Mouse (Mus musculus): ENCODE results near the gene Rngtt. TPM values are rescaled to one million over a fixed set of nuclear protein-coding genes. Genes with fewer than 3 reads are reported as not detected.

Rngtt gene
- total RNA-seq, 1 experiment: 23.5 TPM

DNA sequence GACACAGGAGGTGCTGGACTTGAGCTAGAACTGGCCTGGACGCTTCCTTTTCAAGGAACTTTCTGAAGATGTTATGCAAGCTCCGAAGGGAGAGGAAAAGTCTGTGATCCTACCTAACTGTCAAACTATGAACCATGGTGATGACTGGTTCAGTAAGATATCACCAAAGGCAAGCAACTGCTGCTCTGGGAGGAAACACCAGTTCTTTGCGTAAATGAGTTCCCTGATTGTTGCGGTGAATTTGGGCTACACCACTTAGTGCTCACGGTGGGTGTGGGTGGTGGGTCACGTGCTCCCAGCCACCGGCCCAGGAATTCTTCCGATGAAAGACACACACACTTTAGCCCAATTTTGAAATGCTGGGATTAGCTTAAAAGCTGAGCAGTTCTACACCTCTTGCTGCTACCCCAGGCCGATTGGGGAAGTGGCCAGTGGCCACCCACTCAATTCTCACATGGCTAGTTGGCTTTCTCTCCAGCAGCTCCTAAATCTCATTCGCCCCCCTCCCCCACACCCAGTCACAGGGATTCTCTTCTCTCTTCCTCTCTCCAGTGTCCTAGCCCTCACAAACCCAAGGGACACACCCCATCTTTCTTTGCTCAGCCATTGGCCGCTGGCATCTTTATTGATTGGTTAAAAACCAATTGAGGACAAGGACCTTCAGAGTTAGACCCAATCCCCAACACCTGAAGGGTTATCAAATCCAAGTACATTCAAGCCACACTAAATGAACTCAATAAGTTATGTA is 45.0 kb upstream of the Rngtt start:
- peak; percentile 77 for DNase-seq (ENCODE audit: low read depth, low spot score)
- H3K27ac ChIP-seq (ENCODE audit: insufficient read depth, low read depth, low read length, poor library complexity, severe bottlenecking): 0 out of 2 replicates have a peak overlapping the region, but pooled peaks have one; percentile 37
- TF ChIP-seq ZC3H11A (IDR thresholded peaks at IDR 0.05; ENCODE audit: borderline replicate concordance, low read depth, low read length): no peak
- peak; percentile 72; the same call in 1 of the 2 replicates for TF ChIP-seq CHD2 (IDR thresholded peaks at IDR 0.05; ENCODE audit: low read depth, low read length)
- TF ChIP-seq HCFC1 (IDR thresholded peaks at IDR 0.05; ENCODE audit: borderline replicate concordance, insufficient read depth, low read length): no peak
- H3K9ac ChIP-seq (ENCODE audit: insufficient read depth, low read depth, low read length, poor library complexity, severe bottlenecking): peak overlapping the region; percentile 63; the same call in 1 of the 2 replicates
- H3K9me3 ChIP-seq (ENCODE audit: control insufficient read depth, insufficient read depth, low read depth, low read length): no peaks in the 10 kb centered on the region
- no peaks in the 10 kb centered on the region for H3K36me3 ChIP-seq (ENCODE audit: control insufficient read depth, insufficient read depth, low read length, poor library complexity, severe bottlenecking)
- in situ Hi-C loops (cut with MboI; ENCODE audit: low sequenced_read_pairs in 2 of 2, unreplicated experiment in 2 of 2): no loop called here
- H3K4me3 ChIP-seq (ENCODE audit: insufficient read depth in 1 of 2, low read depth in 1 of 2, low read length in 2 of 2, poor library complexity in 1 of 2, severe bottlenecking in 1 of 2): peak overlapping the region; percentile 22 to 35; a peak in 2 of 4 replicates
- peaks cover 0 to 7% of the 10 kb centered on the region in 2 experiments; a peak in 2 of 4 replicates for H3K4me1 ChIP-seq (ENCODE audit: control insufficient read depth in 2 of 2, insufficient read depth in 2 of 2, low read length in 2 of 2, poor library complexity in 1 of 2)

DNA sequence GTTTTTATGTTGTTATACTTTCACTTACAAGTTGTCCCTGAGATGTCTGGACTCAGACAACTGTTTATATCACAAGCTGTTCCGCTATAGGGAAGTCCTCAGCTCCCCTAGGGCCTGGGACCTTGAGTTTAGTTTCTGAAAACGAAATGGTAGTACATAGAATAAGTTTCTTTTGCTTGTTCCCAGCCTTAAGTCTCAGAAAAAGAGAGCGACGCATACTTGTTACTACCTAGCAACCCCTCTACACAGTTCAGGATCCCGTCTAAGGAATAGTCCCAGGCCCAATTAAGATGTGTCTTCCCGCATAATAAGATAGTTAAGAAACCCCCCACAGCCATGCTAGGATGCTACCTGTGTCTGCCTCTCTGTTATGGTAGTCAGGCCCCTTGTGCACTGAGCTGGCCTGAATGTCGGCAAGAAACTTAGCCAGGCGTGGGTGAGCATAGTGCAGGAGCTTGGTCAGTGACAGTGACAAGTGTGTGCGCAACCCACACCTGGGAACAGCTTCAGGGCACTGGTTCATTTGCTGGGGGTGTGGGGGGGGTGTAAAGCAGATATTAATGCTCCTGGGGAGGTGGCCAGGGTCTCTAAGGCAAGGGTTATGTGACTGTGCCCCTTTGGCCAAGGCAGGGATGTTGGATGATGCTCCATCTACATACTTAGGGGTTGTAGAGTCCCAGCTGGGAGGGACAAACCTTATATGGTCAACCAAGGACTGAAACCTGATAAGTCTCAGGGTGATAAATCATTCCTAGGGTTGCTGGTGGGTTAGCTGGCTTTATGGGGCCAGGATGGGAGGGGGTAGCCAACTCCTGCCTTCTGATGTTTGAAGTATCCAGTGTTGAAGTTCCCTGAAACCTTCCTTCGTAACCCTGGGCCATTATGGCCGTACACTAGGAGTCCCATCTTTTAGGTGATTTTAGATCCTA is 39.5 kb upstream of the Rngtt start:
- Histone ChIP-seq H3K4me3 (ENCODE audit: insufficient read depth in 1 of 2, low read depth in 1 of 2, low read length in 2 of 2, poor library complexity in 1 of 2, severe bottlenecking in 1 of 2) (no peak overlapping the region), H3K9ac (ENCODE audit: insufficient read depth, low read depth, low read length, poor library complexity, severe bottlenecking) (no peak overlapping the region), H3K27ac (ENCODE audit: insufficient read depth, low read depth, low read length, poor library complexity, severe bottlenecking) (peak overlapping the region; percentile 81), H3K4me1 (ENCODE audit: control insufficient read depth in 2 of 2, insufficient read depth in 2 of 2, low read length in 2 of 2, poor library complexity in 1 of 2) (peaks cover 0 to 6% of the 10 kb centered on the region in 2 experiments; a peak in 1 of 4 replicates), H3K9me3 (ENCODE audit: control insufficient read depth, insufficient read depth, low read depth, low read length) (no peaks in the 10 kb centered on the region), H3K36me3 (ENCODE audit: control insufficient read depth, insufficient read depth, low read length, poor library complexity, severe bottlenecking) (no peaks in the 10 kb centered on the region)
- in situ Hi-C loops (cut with MboI; ENCODE audit: low sequenced_read_pairs in 2 of 2, unreplicated experiment in 2 of 2): no loop called here
- no peak for DNase-seq (ENCODE audit: low read depth, low spot score)
- TF ChIP-seq HCFC1 (IDR thresholded peaks at IDR 0.05; ENCODE audit: borderline replicate concordance, insufficient read depth, low read length): no peak

DNA sequence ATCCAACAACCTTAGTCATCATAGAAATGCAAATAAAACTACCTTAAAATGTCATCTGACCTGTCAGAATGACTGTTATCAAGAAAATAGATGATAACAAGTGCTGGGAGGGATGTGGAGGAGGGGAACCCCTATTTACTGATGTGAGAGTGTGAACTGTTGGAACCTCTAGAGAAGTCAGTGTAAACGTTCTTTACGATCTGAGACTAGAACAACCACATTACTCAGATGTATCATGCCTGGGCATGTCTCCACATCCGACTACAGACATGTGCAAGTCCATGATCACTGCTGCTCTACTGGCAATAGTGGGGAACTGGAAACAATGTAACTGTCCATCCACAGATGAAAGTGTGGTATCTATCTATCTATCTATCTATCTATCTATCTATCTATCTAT is 36.7 kb upstream of the Rngtt start:
- in situ Hi-C loops (cut with MboI; ENCODE audit: low sequenced_read_pairs in 2 of 2, unreplicated experiment in 2 of 2): no loop called here
- no peak for DNase-seq (ENCODE audit: low read depth, low spot score)
- TF ChIP-seq ZC3H11A (IDR thresholded peaks at IDR 0.05; ENCODE audit: borderline replicate concordance, low read depth, low read length) (no peak), MAFK (IDR thresholded peaks at IDR 0.05; ENCODE audit: insufficient read depth, low read depth, low read length) (no peak), HCFC1 (IDR thresholded peaks at IDR 0.05; ENCODE audit: borderline replicate concordance, insufficient read depth, low read length) (no peak), CHD2 (IDR thresholded peaks at IDR 0.05; ENCODE audit: low read depth, low read length) (no peak), ZNF384 (IDR thresholded peaks at IDR 0.05; ENCODE audit: low read depth, low read length) (no peak)
- Histone ChIP-seq H3K36me3 (ENCODE audit: control insufficient read depth, insufficient read depth, low read length, poor library complexity, severe bottlenecking) (no peaks in the 10 kb centered on the region), H3K9ac (ENCODE audit: insufficient read depth, low read depth, low read length, poor library complexity, severe bottlenecking) (no peak overlapping the region), H3K4me1 (ENCODE audit: control insufficient read depth in 2 of 2, insufficient read depth in 2 of 2, low read length in 2 of 2, poor library complexity in 1 of 2) (peaks cover 0 to 3% of the 10 kb centered on the region in 2 experiments; a peak in 1 of 4 replicates), H3K4me3 (ENCODE audit: insufficient read depth in 1 of 2, low read depth in 1 of 2, low read length in 2 of 2, poor library complexity in 1 of 2, severe bottlenecking in 1 of 2) (no peak overlapping the region), H3K27ac (ENCODE audit: insufficient read depth, low read depth, low read length, poor library complexity, severe bottlenecking) (no peak overlapping the region), H3K9me3 (ENCODE audit: control insufficient read depth, insufficient read depth, low read depth, low read length) (no peaks in the 10 kb centered on the region)

DNA sequence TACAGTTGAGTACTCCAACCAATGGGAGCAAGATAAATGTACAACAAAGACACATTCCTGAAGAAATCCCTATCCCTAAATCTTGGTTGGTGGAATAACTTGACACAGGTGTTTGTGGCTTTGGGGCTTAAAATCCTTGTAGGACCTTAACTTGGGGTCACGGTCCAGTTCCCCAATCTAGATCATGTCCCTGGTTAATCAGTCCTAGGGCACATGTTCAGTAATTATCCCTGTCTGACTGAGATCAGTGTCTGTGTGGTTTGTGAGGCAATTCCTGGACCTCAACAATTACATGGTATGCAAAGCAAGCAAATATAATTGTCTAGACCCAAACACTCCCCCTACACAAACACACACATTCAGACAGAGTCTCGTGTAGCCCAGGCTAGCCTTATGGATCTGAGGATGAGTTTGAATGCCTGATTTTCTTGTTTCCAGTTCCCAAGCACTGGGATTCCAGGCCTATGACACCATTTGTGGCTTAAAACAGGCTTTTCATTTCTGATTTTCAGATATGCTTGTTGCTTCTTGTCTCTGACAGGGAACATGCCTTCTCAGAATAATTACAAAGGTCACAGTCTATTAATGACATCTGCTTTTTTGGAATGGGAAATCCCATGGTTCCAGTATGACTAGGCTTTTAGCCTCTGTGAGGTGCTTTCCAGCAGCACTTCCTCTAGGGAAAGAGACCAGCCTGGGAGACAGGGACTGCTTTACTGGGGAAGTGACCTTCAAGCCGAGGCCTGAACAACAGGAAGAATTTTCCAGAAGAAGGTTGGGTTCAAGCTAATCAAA is 28.0 kb upstream of the Rngtt start:
- DNase-seq (ENCODE audit: low read depth, low spot score): no peak
- Histone ChIP-seq H3K4me1 (ENCODE audit: control insufficient read depth in 2 of 2, insufficient read depth in 2 of 2, low read length in 2 of 2, poor library complexity in 1 of 2) (no peaks in the 10 kb centered on the region), H3K9ac (ENCODE audit: insufficient read depth, low read depth, low read length, poor library complexity, severe bottlenecking) (no peak overlapping the region), H3K9me3 (ENCODE audit: control insufficient read depth, insufficient read depth, low read depth, low read length) (no peaks in the 10 kb centered on the region), H3K27ac (ENCODE audit: insufficient read depth, low read depth, low read length, poor library complexity, severe bottlenecking) (no peak overlapping the region), H3K4me3 (ENCODE audit: insufficient read depth in 1 of 2, low read depth in 1 of 2, low read length in 2 of 2, poor library complexity in 1 of 2, severe bottlenecking in 1 of 2) (no peak overlapping the region), H3K36me3 (ENCODE audit: control insufficient read depth, insufficient read depth, low read length, poor library complexity, severe bottlenecking) (no peaks in the 10 kb centered on the region)
- TF ChIP-seq ZC3H11A (IDR thresholded peaks at IDR 0.05; ENCODE audit: borderline replicate concordance, low read depth, low read length): no peak
- no peak for TF ChIP-seq HCFC1 (IDR thresholded peaks at IDR 0.05; ENCODE audit: borderline replicate concordance, insufficient read depth, low read length)
- TF ChIP-seq CHD2 (IDR thresholded peaks at IDR 0.05; ENCODE audit: low read depth, low read length): no peak
- TF ChIP-seq ZNF384 (IDR thresholded peaks at IDR 0.05; ENCODE audit: low read depth, low read length): no peak
- no peak for TF ChIP-seq MAFK (IDR thresholded peaks at IDR 0.05; ENCODE audit: insufficient read depth, low read depth, low read length)
- in situ Hi-C loops (cut with MboI; ENCODE audit: low sequenced_read_pairs in 2 of 2, unreplicated experiment in 2 of 2): loop anchor here in 1 of 2 experiments (25.0 kb wide), 1 partner anchor 145 kb away; the partner anchor contains the start of gene Gabrr1
